Mouse (Mus musculus): Measurements from ENCODE around the gene Ttc5. TPM values are rescaled to one million over a fixed set of nuclear protein-coding genes. Genes with fewer than 3 reads are reported as not detected.

The Ttc5 gene
- polyA plus RNA-seq, 1 experiment = 8.2 TPM

- no peak for TF ChIP-seq GATA1 (IDR thresholded peaks at IDR 0.05; ENCODE audit: low read length)
Observed at GRCm38 (mm10) chr14:50795261-50795935, 10.1 kb upstream of the Ttc5 start.

- no peak for TF ChIP-seq GATA1 (IDR thresholded peaks at IDR 0.05; ENCODE audit: low read length)
Observed at GRCm38 (mm10) chr14:50788157-50788556, 2.8 kb upstream of the Ttc5 start.

GRCm38 (mm10) chr14:50784391-50785250 is 698 bp downstream of the Ttc5 start:
- TF ChIP-seq GATA1 (IDR thresholded peaks at IDR 0.05; ENCODE audit: low read length) = no peak

GRCm38 (mm10) chr14:50782166-50782565 is 3.2 kb downstream of the Ttc5 start:
- TF ChIP-seq GATA1 (IDR thresholded peaks at IDR 0.05; ENCODE audit: low read length) = no peak

- TF ChIP-seq GATA1 (IDR thresholded peaks at IDR 0.05; ENCODE audit: low read length) = no peak
Observed at GRCm38 (mm10) chr14:50771342-50771741, 14.0 kb downstream of the Ttc5 start.

- no peak for TF ChIP-seq GATA1 (IDR thresholded peaks at IDR 0.05; ENCODE audit: low read length)
Observed at GRCm38 (mm10) chr14:50765736-50766135, 19.6 kb downstream of the Ttc5 start.

- no peak for TF ChIP-seq GATA1 (IDR thresholded peaks at IDR 0.05; ENCODE audit: low read length)
Observed at GRCm38 (mm10) chr14:50758416-50759085, 26.8 kb downstream of the Ttc5 start.

- no peak for TF ChIP-seq GATA1 (IDR thresholded peaks at IDR 0.05; ENCODE audit: low read length)
Observed at GRCm38 (mm10) chr14:50744994-50745393, 40.3 kb downstream of the Ttc5 start, which contains the start of gene Olfr749. Gene Olfr749 (minus strand): TSS chr14:50745094.

GRCm38 (mm10) chr14:50741584-50741983 is 43.7 kb downstream of the Ttc5 start:
- TF ChIP-seq GATA1 (IDR thresholded peaks at IDR 0.05; ENCODE audit: low read length) = no peak

- no peak for TF ChIP-seq GATA1 (IDR thresholded peaks at IDR 0.05; ENCODE audit: low read length)
Observed at GRCm38 (mm10) chr14:50740334-50740733, 45.0 kb downstream of the Ttc5 start.

Other genes starting within 250 kb of the Ttc5 start
- not detected in 2 replicates for gene Olfr744, start 170.6 kb downstream of the Ttc5 start, polyA plus RNA-seq (2012)
- not detected in 2 replicates for gene Olfr745, start 146.1 kb downstream of the Ttc5 start, polyA plus RNA-seq (2012)
- gene Olfr746, start 138.4 kb downstream of the Ttc5 start, polyA plus RNA-seq (2012) = not detected in 2 replicates
- not detected in 2 replicates for gene Olfr747, start 92.3 kb downstream of the Ttc5 start, polyA plus RNA-seq (2012)
- not detected in 2 replicates for gene Olfr748, start 78.1 kb downstream of the Ttc5 start, polyA plus RNA-seq (2012)
- not detected in 2 replicates for gene Olfr749, start 40.4 kb downstream of the Ttc5 start, polyA plus RNA-seq (2012)
- gene Ccnb1ip1, start 22.2 kb upstream of the Ttc5 start, polyA plus RNA-seq (2012) = 0.11 and 0.15 TPM in 2 replicates
- 5.4 and 6.2 TPM in 2 replicates for gene Parp2, start 22.3 kb upstream of the Ttc5 start, polyA plus RNA-seq (2012)
- 1.2 and 1.5 TPM in 2 replicates for gene Tep1, start 85.0 kb upstream of the Ttc5 start, polyA plus RNA-seq (2012)
- not detected in 2 replicates for gene Klhl33, start 112.0 kb upstream of the Ttc5 start, polyA plus RNA-seq (2012)
- 46.1 and 70.5 TPM in 2 replicates for gene Osgep, start 139.4 kb upstream of the Ttc5 start, polyA plus RNA-seq (2012)
- gene Apex1, start 139.4 kb upstream of the Ttc5 start, polyA plus RNA-seq (2012) = 204 and 236 TPM in 2 replicates
- 74.0 and 135 TPM in 2 replicates for gene Pip4p1, start 145.3 kb upstream of the Ttc5 start, polyA plus RNA-seq (2012)
- gene Pnp, start 145.6 kb upstream of the Ttc5 start, polyA plus RNA-seq (2012) = 0.79 and 1.1 TPM in 2 replicates
- 0.12 and 1.1 TPM in 2 replicates for gene Gm49342, start 159.0 kb upstream of the Ttc5 start, polyA plus RNA-seq (2012)
- not detected in 2 replicates for gene Pnp2, start 170.5 kb upstream of the Ttc5 start, polyA plus RNA-seq (2012)
- not detected in 2 replicates for gene Rnase10, start 222.2 kb upstream of the Ttc5 start, polyA plus RNA-seq (2012)